Mouse (Mus musculus) left cerebral cortex, postnatal 25 days (tissue): ENCODE data around the gene Pcna. TPM values are rescaled to one million over a fixed set of nuclear protein-coding genes. Genes with fewer than 3 reads are reported as not detected.

Experiments
- total RNA-seq, 2 experiments: library from RNA; stranded (reverse); gene quantifications; 2 replicates each; pipeline ENCODE4 v1.2.3; 2021

Gene Pcna
- total RNA-seq, 2 experiments from 2014 or later: 49.1 to 51.8 TPM

Other genes with a start within 250 kb of the Pcna start
- gene Rassf2, start 223.1 kb downstream of the Pcna start, total RNA-seq: 10 to 100 TPM; 36.1 to 38.7 TPM
- 100 to 1,000 TPM; 134 to 144 TPM for gene Slc23a2, start 108.2 kb downstream of the Pcna start, total RNA-seq
- 10 to 100 TPM; 32.1 TPM for gene Tmem230, start 5.5 kb downstream of the Pcna start, total RNA-seq
- gene Cds2, start 9.8 kb upstream of the Pcna start, total RNA-seq: 100 to 1,000 TPM; 234 to 245 TPM
- 1 to 10 TPM; 1.5 to 4.0 TPM for gene Prokr2, start 132.1 kb upstream of the Pcna start, total RNA-seq